Mouse (Mus musculus) erythroid progenitor cell, adult 5-6 weeks (primary cell): ENCODE measurements at regions not wholly inside any gene's neighbourhood (a gene's known extent, or its start where the extent isn't known, plus 50 kb on each side); places are given as distances from the start of the nearest gene placed in this dataset.

Experiments
- ATAC-seq: replicated peaks from 2 replicates; pipeline ENCODE4 v1.8.0; 2016; ENCODE audit warnings: moderate number of reproducible peaks, mild to moderate bottlenecking, moderate TSS enrichment, inconsistent platforms; ENCODE audit not compliant: poor library complexity, low FRiP score, severe bottlenecking

GRCm38 (mm10) chr6:31178201-31178880 lies 219.5 kb upstream of the Klf14 start:
- no peak for ATAC-seq

DNA sequence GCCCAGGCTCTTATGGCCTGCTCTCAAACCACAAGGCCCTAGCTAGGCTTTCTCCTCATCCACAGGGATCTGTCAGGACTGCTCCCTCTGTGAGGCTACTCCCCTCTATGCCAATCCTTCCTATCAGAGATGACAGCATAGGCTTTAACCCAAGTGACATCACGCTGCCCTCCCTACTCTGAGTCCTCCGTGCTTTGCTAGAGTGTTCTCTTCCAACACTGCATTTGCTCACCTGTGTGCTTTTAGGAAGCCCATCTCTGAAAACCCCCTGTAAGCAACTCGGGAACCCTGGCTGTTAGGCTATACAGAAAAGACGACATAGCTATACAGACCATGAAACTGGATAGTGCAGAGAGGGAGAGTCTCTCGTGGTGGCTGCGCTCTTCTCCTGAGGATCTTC lies 216.3 kb upstream of the Mkln1 start:
- ATAC-seq: 0 out of 2 replicates have a peak, but pooled peaks have one; percentile 37

DNA sequence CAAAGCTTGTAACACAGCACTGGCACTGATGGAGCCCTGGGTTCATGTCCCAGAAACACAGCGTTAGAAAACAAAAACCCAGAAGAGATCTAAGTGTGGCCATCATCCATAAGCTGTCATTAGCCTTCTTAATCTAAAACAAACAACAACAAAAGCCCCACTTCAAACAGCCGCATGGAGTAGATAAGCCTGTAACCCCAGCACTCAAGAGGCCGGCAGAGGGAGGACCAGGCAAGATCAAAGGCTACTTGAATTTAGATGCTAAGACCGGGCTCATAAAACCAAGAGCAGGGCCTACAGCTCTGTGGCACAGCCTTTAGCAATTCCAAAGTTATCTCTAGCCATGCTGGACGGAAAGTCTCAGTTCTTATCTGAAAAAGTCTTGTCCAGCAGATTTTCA lies 215.4 kb upstream of the Mkln1 start:
- peak; percentile 64 for ATAC-seq

GRCm38 (mm10) chr6:31184554-31184953 lies 214.0 kb upstream of the Mkln1 start:
- ATAC-seq: no peak

DNA sequence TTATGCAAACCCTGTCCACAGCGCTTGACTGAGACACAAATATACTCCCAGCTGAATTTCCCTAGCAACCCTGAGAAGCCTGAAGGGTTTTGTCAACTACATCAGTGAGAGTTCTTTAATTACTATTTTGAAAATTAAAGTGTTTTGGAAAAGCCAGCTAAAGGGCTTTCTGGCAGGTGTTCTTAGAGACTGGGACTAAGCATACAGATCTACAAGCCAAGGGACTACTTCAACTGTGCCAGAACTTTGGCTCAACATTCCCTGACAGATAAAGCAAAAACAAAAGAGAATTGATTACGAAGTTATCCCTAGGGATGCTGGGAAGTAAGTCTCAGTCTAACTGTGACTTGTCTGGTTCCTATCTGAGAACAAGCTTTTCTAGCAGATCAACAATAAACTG lies 213.4 kb upstream of the Mkln1 start:
- no peak for ATAC-seq

GRCm38 (mm10) chr6:31188066-31188465 lies 210.5 kb upstream of the Mkln1 start:
- no peak for ATAC-seq

- ATAC-seq: peak; percentile 48
These were observed 209.5 kb upstream of the Mkln1 start for GRCm38 (mm10) chr6:31189060-31189459.

GRCm38 (mm10) chr6:31190070-31190469 lies 208.5 kb upstream of the Mkln1 start:
- ATAC-seq: no peak

DNA sequence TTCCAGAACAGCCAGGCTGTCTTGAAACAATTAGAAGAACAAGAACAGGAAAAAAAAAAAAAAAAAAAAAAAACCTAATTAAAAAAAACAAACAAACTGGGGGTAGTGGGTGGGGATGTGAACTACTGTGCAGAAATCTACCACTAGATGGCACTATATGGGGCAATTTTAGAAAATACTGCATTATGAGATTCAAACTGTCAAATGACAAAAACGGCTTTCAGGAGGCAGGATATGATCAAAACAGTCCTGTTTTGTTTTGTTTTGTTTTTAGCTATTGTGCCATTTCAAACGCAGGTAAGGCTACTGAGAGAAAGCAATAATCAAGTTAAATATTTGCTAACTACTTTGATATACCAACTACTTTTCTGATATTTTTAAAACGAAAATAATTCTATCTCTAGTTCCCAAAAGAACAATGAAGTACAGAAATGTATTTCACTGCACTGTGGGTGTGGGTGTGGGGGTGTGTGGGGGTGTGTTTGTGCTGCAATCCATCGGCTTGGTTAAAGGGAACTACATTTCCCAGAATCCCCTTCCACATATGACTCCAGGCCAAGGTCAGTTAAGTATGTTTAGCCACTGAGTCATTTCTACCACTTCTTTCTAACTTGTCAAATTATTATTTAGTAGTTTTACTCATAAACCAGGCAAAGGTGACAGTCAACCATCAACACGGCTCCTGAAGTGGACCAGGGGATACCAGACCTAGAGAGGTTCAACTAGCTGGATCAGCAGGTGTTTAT lies 207.7 kb upstream of the Mkln1 start:
- ATAC-seq: no peak; the same call in 1 of the 2 replicates

DNA sequence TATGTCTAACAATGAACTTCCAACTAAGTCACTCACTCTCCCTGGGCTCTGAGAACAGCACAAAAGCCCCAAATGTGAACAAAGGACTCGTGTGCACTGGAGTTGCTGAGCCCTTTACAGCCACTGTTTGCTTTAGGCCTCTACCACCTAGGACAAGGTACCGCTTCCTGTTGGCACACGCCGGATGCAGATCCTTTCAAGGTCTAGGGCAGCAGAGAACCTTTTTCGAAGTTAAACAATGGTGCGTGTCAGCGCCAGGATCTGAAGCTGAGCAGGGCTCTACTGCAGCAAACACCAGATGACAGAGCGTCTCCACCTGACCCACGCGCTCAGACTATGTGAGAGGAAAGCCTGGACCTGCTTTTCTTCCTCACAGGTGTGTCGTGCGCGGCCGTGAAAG lies 207.0 kb upstream of the Mkln1 start:
- ATAC-seq: no peak

DNA sequence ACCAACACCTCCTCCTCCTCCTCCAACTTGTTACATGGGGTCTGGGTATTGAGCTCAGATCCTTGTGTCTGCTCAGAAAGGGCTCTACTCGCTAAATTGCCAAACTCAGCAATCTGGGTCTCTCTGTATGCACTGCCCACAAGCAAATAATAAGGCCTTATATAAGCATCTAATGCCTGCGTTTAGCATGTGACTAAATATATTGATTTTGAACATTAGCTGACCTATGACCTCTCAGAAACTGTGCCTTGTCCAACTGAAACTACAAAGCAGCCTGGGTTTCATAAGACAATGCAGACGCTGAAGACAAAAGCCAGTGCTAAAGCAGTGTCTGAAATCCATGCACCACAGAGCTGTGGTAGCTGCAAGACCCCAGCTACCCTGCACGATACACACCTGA lies 206.3 kb upstream of the Mkln1 start:
- ATAC-seq: no peak

- no peak for ATAC-seq
These were observed 205.3 kb upstream of the Mkln1 start for GRCm38 (mm10) chr6:31193202-31193601.

GRCm38 (mm10) chr6:31197631-31198338 lies 200.8 kb upstream of the Mkln1 start:
- 0 out of 2 replicates have a peak, but pooled peaks have one; percentile 19 for ATAC-seq

DNA sequence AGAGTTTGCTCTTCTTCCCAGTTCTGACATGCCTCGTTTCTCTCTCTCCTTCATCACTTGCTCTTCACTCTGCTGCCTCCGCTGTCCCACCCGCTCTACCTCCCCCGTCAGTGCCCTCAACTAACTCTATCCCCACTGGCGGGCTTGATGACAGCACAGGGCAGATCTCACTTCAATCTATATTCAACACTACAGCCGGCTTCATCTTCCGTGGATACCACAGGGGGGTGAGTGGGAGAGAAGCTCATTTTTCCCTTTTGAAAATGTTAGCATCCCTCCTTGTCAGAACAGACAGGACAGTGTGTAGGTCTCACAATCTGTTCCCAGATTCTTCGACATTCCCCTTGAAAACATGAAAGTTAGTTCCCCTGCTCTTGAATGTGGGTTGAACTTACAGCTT lies 200.2 kb upstream of the Mkln1 start:
- ATAC-seq: no peak

GRCm38 (mm10) chr6:31200705-31201104 lies 197.8 kb upstream of the Mkln1 start:
- no peak for ATAC-seq

GRCm38 (mm10) chr6:31201375-31201972 lies 197.1 kb upstream of the Mkln1 start:
- no peak for ATAC-seq

DNA sequence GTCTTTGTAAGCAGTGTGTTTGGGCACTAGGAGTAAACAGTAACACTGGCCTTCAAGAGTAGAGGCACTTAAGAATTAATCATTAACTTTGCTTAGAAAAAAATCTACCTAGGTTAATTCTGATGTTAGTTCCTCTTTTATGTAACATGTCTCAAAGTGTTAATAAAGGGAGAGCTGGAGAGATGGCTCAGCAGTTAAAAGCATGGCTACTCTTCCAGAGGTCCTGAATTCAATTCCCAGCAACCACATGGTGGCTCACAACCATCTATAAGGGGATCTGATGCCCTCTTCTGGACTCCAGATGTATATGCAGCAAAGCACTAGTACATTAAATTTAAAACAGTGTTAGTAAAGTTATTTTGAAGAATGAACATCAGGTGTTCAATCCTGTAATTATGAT lies 195.9 kb upstream of the Mkln1 start:
- ATAC-seq: no peak

GRCm38 (mm10) chr6:31204434-31204833 lies 194.1 kb upstream of the Mkln1 start:
- ATAC-seq: no peak

DNA sequence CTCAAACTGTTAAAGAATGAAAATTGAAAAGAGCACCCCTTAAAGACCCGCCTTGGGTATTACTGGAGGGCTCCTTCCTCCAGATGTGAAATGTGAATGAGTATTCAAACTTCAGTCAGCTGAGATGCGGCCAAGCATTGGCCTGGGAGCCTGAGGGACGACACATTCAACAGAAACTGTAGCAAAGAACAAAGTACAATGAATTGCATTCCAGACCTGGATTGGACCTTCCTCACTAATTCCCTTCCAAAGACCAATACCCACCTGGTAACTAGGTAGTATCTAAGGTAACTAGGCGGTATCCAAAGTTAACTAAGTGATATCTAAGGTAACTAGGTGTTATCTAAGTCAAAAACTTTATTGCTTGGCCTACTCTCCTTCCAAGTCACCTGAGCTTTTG lies 193.7 kb upstream of the Mkln1 start:
- no peak for ATAC-seq

DNA sequence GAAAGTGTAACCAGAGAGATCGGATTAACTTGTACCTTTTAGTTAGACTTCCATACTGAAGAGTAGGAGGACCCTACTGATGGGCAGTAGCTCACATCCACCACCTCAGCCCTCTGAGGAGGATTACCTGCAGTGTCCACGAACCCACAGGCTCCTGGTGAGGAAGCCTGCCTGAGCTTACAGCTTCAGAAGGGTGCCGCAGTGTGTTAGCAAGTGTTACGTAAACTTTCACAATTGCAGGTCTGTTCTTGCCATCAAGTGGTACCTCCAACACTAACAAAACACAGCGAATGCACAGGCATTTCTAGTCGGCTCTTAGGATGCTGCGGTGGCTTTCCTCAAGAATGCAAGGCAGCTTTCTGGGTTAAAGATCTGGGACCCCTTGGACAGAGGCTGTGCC lies 192.4 kb upstream of the Mkln1 start:
- ATAC-seq: no peak

GRCm38 (mm10) chr6:31207231-31207630 lies 191.3 kb upstream of the Mkln1 start:
- no peak for ATAC-seq
